Mouse (Mus musculus): Measurements from ENCODE around the gene Gpr61.

The Gpr61 gene

DNA sequence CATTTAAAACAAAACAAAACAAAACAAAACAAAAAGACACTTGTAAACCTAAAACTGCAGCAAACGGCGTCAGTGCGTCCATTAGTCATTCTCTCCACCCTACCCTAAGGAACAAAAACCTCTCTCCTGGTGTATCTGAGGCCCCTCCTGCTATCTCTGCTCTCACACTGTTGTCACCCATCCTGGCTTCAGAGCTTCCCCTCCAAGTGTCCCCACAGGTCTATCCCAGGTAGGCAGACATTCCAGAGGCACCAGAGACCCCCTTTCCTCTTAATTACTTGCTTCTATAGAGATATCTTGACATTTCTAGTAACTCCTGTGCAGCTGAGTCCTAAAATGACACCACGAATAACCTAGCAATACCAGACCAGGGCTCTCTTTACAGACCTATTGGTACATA is 25.3 kb downstream of the Gpr61 start:
- no peak for DNase-seq

DNA sequence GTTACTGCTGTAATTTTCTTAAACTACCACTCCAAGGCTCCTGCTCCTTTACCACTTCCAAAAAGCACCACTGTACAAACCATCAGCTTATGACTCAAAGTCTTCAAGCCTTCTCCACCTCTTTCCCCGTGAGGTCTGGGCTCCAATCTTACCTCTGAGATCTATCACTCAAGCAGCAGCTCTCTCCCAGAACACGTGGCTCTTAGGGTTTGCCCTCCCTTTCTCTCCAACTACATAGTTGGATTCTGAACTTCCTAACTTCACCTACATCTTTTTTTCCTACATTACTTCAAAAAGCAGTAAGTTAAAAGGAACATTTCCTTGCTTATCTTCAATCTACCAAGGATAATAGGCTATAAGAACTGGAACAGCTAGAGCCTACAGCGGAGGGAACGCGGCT is 26.2 kb downstream of the Gpr61 start:
- no peak for DNase-seq

DNA sequence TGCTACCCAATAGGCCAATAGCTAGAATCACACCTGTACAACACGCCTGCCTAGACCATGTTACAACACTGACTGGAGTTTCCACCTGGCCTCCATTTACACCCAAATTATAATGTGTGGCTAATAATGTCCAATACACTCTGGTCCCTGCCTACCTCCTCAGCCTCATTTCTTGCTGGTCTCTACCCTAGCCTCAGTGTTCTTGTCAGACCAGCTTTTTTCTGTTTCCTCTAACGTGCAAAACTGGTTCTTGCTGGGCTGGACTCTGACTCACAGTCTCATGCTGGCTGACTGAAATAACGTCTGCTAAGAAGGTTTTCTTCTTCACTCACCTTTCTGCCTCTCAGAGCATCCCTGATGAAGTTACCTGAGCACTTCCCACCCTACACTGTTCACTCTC is 28.4 kb downstream of the Gpr61 start:
- DNase-seq, result no peak

DNA sequence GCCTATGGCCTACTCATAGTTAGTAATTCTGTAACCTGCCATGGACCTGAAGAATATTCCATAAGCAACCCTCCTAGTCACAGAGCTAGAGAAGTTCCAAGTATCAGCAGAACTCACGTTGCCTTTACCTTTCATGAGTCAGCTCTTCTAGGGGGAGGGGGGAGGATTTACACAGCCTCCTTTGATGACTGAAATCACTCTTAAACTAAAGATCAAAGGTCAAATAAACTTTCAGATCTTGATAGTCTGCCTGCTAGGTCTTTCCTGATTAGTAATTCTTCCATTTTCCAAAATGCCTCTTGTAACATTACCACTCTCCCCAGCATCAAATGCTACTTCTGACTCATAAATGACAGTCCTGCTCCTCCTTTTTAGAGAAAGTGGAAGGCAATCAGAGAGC is 30.6 kb downstream of the Gpr61 start:
- no peak for DNase-seq

DNA sequence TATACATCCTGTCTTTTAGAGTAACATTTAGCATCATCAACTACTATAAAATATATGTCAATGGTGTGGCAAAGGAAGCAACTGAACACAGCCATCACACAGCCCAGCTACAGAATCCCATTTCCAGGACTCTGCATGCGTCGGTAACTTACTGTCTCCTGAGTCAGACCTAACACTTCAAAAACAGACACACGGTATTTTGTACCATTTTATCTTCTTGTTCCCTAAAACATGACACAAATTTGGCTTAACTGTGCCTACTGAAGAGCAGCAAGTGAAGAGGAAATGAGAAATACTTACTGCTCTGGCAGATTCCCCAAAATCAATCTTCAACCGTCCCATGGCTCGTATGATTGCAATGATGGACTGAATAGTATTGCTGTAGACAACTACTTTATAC is 31.4 kb downstream of the Gpr61 start:
- no peak for DNase-seq

DNA sequence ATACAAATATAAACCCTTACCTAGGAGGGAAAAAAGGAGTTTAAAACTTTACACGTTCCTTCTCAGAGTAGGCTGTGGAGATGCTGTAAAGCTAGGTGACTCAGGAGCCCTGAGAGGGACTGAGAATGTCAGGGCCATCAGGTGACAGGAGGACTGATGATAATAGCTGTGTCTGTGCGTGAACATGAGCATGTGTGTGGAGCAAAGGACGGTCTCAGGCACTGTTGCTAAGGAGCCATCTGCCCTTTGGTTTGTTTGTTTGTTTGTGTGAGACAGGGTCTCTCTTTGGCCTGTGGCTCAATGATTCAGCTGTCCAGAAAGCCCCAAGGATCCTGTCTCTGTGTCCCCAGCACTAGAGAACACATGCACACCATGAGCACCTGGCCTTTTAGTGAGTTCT is 33.6 kb downstream of the Gpr61 start:
- DNase-seq, result no peak

DNA sequence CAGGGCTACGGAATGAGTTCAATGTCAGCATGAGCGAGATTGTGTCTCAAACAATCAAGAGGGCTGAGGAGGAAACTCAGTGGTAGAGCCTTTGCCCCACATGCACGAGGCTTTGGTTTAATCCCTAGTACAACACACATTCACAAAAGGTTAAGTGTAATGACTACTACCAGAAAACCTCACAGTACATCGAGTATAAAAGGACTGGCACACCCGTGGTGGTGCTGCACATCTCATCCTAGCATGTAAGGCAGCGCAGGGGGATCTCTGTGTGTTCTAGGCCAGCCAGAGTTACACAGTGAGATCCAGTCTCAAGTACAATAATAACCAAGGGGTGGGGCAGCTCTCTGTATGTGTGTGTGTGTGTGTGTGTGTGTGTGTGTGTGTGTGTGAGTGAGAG is 37.2 kb downstream of the Gpr61 start:
- no peak for DNase-seq

DNA sequence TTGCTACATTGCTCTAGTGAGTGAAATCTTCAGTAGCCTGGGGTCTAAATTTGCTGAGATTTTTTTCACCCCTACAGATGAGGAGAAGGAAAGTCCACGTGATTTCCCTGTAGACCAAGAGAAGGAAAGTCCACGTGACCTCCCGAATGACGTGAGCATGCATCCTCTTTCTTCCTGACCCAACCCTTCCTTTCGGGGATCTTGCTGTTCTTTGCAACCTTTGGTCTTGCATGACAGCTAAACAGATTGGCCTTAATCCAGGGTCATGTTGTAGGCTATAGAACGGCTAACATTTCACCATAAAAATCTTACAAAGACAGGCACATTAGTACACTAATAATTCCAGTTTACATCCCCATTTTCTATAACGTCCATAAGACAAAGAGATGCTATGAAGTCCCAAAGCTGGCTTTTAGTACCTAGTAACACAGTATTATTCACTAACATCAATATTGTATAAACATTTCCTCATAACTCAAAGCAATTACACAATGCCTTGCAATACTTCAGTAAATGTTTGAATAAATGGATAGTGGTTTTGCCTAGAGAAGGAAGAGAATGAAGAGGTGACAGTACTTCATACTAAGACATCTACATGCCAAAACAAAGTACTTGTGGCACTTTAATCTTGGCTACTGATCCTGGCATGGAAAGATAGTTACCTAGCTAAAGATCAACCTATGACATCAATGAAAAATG is 40.9 kb downstream of the Gpr61 start:
- no peak for DNase-seq

DNA sequence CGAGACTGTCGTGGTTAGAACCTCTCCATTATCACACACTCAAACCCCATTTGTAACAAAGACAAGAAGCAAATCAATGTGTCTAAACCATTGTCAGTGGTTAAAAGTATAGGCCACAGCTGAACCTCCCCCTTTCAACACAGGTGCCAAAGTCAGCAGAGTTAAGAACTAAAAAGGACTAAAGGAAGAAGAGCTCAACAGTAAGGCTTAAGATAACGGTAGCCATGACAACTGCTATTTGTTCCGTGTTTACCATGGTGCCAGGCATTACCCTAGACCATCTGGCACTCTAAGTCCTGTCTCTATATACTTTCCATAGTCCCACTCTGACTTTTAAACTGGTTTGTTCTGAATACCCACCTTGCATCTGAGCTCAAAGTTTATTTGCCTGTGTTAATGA is 42.0 kb downstream of the Gpr61 start:
- DNase-seq, result no peak

DNA sequence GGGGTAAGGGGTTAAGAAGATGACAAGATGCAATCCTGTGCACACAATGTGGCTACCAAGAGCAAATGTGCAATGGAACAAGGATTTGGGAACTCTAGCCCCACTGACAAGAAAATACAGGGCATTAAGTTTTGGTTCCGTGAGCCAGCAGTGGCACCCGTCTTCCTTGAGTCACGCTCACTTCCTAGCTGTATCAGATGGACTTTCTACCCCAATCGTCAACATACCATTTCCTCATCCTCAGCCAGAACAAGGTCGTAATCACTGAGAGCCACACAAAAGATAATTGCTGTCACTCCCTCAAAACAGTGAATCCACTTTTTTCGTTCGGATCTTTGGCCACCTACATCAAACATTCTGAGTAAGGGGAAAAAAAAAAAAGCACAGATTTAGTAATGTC is 42.4 kb downstream of the Gpr61 start:
- DNase-seq, result no peak

DNA sequence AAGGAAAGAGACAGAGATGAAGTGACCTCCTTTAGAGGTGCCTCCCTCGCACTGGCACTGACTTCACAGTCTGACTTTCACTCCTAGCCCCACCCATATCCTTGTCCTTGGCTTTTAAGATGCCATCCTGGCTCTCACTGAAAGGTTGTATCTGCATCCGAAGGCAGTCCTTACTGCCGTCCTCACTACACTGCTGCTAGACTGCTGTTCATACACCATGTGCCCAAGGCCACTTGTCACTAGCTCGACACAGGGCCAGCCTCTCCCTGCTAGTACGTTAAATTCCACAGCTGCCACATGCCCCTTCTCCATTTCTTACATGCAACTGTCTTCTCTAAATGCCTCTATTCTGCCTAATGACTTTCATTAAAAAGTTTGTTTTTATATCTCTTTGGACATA is 43.4 kb downstream of the Gpr61 start:
- no peak for DNase-seq

DNA sequence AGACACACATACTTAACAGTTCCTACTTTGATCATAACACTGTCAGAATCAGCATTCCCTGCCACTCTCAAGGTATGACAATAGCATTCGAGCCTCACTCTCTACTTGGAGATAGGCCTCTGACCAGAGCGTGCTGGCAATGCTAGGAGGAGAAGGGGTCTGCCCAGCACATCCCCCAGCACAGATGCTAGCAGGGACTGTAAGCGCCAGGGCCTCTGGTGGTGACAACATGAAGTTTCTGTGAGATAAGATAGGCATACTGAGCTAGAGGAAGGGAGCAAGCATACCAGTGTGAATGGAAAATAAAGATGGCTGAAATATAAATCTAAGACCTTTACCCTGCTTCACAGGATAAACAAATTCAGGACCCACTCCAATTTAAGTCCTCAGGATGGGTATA is 49.4 kb downstream of the Gpr61 start:
- DNase-seq, result no peak

DNA sequence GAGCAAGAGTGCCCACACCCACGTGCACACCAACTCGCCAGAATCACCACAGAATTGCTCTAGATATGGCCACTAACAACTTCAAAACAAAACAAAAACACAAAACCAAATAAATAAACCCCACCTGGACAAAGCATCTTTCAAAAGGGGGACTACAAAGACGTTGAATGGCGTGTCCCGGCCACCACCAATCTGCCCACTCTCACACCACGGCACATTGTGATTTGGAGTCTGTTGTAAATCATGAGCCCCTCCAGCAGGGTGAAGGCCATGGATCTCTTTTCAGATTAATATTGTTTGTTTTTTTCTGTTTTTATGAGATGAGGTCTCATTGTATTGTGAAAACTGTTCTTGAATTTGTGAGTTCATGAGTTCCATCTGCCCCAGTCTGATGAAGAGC is 52.6 kb downstream of the Gpr61 start:
- no peak for DNase-seq

DNA sequence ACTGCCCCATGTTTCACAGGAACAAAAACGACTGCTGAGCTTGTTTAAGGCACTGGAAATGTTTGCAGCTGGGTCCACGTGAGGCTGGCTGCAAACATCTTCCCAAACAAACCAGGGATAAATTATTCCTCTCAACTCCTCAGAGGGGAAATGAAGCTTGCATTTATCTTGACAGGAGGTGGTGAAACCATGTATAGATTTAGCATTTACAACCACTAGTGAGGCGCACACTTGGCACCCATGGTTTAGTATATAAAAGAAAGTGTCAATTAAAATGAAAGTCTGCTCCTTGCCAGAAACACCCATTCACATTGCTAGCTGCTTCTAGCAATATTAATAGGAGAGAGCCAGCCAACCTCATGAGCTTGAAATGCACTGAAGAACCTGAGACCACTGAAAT is 53.1 kb downstream of the Gpr61 start:
- no peak for DNase-seq
